Mouse (Mus musculus) cerebellum, adult 18-20 months (tissue): Measurements from ENCODE around the gene Ggt6.
A peak's percentile ranks its signal among the peaks of the same experiment; 100 is the strongest.
"Not testable (repeated sequence)": the region's sequence is repeated elsewhere in the genome, so short reads cannot be mapped to it uniquely, and the experiment has no call there.

ENCODE experiments used
- DNase-seq, 2 experiments: peaks; one replicate each; pipeline ENCODE4 v3.0.0; 2021

Ggt6 gene

GRCm38 (mm10) chr11:72411093-72411921, 24.0 kb upstream of the Ggt6 start, which contains the start of gene Smtnl2:
TSS of gene Smtnl2 (minus strand) at chr11:72411713.
- DNase-seq: peak; percentile 27 to 29

- DNase-seq: no peak
Measured at GRCm38 (mm10) chr11:72411945-72412344, 23.4 kb upstream of the Ggt6 start.

- no peak for DNase-seq
Measured at GRCm38 (mm10) chr11:72413016-72413415, 22.3 kb upstream of the Ggt6 start.

DNA sequence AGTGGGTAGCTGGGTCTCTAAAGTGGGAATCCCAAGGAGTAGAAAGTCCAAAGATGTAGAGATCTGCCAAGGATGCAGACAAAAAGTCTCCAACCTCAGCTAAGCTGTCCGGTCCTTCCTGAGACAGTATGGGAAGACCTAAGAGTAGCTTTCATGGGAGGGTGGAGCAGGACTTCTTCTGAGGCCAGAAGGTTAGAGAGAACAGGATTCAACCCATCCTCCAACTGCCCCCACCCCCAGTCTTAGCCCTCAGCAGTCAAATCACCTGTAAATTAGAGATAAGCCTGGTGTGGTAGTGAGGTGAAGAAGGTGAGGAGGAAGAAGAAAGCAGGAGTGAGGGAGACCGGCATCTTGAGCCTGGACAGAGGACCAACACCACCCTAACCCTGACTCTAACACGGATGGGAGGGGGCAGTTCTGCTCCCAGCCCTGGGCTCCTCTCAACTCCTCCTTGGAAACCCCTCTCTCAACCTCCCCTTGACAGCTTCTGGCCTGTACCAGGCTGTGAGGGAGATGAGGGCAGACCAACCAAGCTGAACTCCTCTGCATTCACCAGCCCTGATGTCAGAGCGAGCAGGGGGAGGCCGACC, 21.6 kb upstream of the Ggt6 start:
- DNase-seq: no peak

GRCm38 (mm10) chr11:72415155-72415554, 20.2 kb upstream of the Ggt6 start:
- no peak for DNase-seq

GRCm38 (mm10) chr11:72416666-72417065, 18.7 kb upstream of the Ggt6 start:
- DNase-seq: no peak

- no peak for DNase-seq
Measured at GRCm38 (mm10) chr11:72417376-72417775, 17.9 kb upstream of the Ggt6 start.

- DNase-seq: no peak
Measured at GRCm38 (mm10) chr11:72418227-72418626, 17.1 kb upstream of the Ggt6 start.

GRCm38 (mm10) chr11:72419006-72419405, 16.3 kb upstream of the Ggt6 start:
- no peak for DNase-seq

GRCm38 (mm10) chr11:72420460-72421122, 14.7 kb upstream of the Ggt6 start:
- no peak for DNase-seq

DNA sequence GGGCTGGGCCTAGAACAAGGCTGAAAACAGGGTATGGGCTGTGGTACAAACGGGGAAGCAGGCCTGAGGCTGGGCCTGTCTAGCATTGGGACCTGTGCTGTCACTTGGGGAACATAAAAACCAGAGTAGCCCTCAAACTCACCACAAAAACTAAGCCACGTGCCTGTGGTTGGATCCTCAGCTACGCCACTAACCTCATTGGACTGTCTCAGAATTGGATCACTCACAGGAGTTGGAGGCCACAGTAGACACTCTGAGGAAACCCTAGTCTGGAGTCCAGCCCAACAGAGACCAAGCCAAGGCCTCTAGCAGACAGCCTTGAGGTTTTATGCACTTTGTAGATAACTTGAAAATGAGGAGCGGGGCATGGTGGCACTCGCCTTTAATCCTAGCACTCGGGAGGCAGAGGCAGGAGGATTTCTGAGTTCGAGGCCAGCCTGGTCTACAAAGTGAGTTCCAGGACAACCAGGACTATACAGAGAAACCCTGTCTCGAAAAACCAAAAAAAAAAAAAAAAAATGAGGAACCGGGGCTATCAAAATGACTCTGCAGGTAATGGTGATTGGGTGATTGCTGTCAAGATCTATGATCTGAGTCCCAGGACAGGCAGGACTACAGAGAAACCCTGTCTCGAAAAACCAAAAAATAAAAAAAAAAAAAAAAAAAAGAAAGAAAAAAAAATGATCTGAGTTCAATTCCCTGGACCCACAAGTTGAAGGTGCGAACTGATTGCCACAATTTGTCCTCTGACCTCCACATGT, 13.6 kb upstream of the Ggt6 start:
- DNase-seq: no peak

GRCm38 (mm10) chr11:72423686-72424085, 11.6 kb upstream of the Ggt6 start:
- no peak for DNase-seq

DNA sequence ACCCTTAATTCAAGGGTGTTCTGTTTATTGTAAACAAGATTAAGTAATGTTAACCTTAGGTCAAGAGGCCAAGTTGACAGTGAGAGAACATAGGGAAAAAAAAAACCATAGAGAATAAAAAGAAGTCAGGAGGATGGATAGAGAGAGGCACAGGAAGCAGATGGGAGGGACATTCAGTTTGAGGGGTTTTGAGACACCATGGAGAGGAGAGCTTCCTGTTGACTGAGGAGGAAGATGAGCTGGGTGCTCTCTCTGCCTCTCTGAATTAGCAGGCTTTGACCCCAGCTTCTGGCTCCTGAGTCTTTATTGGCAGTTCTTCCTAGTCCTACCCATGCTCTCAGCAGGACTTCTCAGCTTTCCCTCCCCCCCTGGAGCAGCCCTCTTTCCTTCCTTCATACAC, 10.1 kb upstream of the Ggt6 start:
- DNase-seq: no peak

- no peak for DNase-seq
Measured at GRCm38 (mm10) chr11:72426884-72427283, 8.4 kb upstream of the Ggt6 start.

- DNase-seq: peak; percentile 66 to 67
Measured at GRCm38 (mm10) chr11:72428694-72429093, 6.6 kb upstream of the Ggt6 start.

DNA sequence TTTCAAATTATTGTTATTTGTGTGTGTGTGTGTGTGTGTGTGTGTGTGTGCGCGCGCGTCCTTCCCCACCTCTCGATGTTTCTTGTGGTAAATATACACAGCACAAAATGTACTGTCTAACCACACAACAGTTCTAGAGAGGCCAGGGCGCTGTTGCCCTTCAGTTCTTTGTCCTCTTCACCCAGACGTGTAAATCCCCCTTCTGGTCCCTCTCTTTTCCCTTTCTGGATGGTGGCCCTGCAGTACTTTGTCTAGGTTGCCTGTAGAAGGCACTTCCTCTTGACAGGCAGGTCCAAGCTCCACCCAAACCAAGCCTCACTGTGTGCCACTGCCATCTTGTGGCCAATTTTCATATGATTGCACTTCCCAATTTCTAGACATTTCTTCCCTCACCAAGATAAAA, 6.0 kb upstream of the Ggt6 start:
- peak; percentile 70 to 71 for DNase-seq

DNA sequence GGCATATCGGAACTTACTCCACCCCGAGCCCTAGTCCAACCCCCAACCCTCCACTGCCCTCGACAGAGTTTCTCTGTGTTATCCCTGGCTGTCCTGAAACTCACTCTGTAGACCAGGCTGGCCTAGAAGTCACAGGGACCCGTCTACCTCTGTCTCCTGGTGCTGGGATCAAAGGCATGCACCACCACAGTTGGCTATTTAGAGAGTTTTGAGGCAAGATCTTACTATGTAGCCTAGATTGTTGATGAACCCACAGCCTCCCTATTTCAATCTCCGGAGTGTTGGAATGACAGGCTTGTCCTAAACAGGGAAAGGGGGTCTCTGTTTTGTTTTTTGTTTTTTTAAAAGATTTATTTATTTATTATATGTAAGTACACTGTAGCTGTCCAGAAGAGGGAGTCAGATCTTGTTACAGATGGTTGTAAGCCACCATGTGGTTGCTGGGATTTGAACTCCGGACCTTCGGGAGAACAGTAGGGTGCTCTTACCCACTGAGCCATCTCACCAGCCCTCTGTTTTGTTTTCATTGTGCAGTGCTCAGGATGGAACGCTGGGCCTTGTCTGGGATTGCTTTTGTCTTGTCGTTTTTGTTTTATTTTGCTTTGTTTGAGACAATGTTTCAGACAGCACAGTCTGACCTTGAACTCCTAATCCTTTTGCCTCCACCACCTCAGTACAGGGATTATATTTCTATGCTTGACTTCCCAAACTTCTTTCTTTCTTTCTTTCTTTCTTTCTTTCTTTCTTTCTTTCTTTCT, 4.8 kb upstream of the Ggt6 start:
- not testable (repeated sequence) for DNase-seq

DNA sequence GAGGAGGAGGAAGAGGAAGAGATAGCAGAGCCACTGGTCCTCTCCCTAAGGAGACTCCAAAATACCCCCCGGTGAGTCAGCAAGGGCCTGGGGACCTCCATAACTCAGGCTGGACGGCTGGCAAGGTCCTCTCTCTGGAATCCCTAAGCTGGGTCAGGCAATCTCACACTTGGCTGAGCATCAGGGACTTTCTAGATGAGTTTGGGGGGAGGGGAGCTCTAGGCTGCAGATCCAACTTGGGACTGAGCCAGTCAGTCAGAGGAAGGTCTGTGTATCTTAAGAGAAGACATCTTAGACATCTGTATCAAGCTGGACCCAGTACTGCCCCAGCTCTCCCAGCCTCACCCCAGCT, 344 bp downstream of the Ggt6 start:
- no peak for DNase-seq

GRCm38 (mm10) chr11:72436271-72436670, 945 bp downstream of the Ggt6 start:
- no peak for DNase-seq

DNA sequence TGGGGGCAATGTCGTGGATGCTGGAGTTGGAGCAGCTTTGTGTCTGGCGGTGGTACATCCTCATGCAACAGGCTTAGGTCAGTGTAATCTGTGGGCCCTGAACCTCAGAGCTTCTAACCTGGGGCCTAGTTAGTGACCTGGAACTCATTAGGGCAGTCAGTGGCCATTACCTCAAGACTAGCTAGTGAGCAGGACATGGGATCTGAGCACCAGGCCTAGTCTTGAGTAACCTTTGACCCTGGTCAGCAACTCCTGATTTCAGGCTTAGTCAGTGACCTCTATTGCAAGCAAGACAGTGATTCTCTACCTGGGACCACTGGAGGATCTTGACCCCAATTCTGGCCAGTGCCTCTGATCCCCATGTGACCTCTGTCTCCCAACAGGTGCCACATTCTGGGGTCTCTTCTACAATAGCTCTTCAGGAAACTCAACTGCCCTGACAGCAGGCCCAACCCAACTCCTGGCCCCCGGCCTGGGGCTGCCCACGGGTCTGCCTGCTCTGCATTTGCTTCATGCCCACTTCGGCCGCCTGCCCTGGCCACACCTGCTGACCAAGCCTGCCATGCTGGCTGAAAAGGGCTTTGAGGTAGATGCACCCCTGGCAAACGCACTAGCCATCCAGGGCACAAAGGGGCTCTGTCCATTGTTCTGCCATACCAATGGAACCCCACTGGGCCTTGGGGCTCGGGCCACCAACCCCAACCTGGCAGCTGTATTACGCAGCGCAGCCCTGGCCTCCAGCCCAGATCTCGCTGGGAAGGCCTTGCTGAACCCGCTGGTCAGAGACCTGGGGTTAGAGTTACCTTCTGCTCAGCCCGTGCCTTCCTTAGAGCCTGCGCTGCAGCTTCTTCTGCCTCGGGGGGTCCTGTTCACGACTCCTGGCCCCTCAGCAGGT, 1.7 kb downstream of the Ggt6 start:
- DNase-seq: no peak

- DNase-seq: no peak
Measured at GRCm38 (mm10) chr11:72438411-72438810, 3.1 kb downstream of the Ggt6 start.
